Mouse (Mus musculus) intestine, embryonic 14.5 days (tissue): Measurements from ENCODE around the gene Frmd4b. TPM values are rescaled to one million over a fixed set of nuclear protein-coding genes. Genes with fewer than 3 reads are reported as not detected.

ENCODE experiments used
- ATAC-seq: fragments of 200-750 bp; cut with Nextera tagmentation; replicated peaks from 2 replicates; pipeline ENCODE4 v1.8.0; 2017; ENCODE audit warnings: low read depth, moderate number of reproducible peaks, moderate TSS enrichment, moderate library complexity; ENCODE audit not compliant: low FRiP score, low TSS enrichment
- DNase-seq: peaks from one replicate; pipeline ENCODE4 v3.0.0-alpha.2; 2018; ENCODE audit warnings: low spot score
- H3K27ac ChIP-seq: fragments of 300-500 bp; sonication (generic); 2 replicates; pipeline ENCODE4 v1.5.1; 2014; ENCODE audit warnings: low read depth, mild to moderate bottlenecking, control low read depth
- H3K27me3 ChIP-seq: fragments of 300-500 bp; sonication (generic); replicated peaks from 2 replicates; pipeline ENCODE4 v1.6.1; 2014; ENCODE audit warnings: low read length, control low read depth; ENCODE audit not compliant: control insufficient read depth, insufficient read depth
- H3K36me3 ChIP-seq: fragments of 300-500 bp; sonication (generic); 2 replicates; pipeline ENCODE4 v1.6.1; 2014; ENCODE audit warnings: low read length, control low read depth; ENCODE audit not compliant: control insufficient read depth, insufficient read depth
- H3K4me1 ChIP-seq: fragments of 300-500 bp; sonication (generic); replicated peaks from 2 replicates; pipeline ENCODE4 v1.6.1; 2014; ENCODE audit warnings: low read length, control low read depth, mixed read lengths; ENCODE audit not compliant: control insufficient read depth, insufficient read depth
- H3K4me2 ChIP-seq: fragments of 300-500 bp; sonication (generic); 2 replicates; pipeline ENCODE4 v1.6.1; 2014; ENCODE audit warnings: low read length
- H3K4me3 ChIP-seq: fragments of 300-500 bp; sonication (generic); 2 replicates; pipeline ENCODE4 v1.5.1; 2014; ENCODE audit warnings: low read depth, low read length, control low read depth, mixed read lengths
- H3K9ac ChIP-seq: fragments of 300-500 bp; sonication (generic); 2 replicates; pipeline ENCODE4 v1.6.1; 2014; ENCODE audit warnings: mild to moderate bottlenecking, low read length
- H3K9me3 ChIP-seq: fragments of 300-500 bp; sonication (generic); 2 replicates; pipeline ENCODE4 v1.6.1; 2016; ENCODE audit warnings: low read length, control low read depth; ENCODE audit not compliant: control insufficient read depth
- WGBS: fragments of 180-500 bp; shearing (Covaris S2); extraction: QIAGEN DNeasy Blood & Tissue Kit; methylation state at CpG from one replicate; pipeline ENCODE4 v1.1.7; 2014; 5-methylcytosine and 5-hydroxymethylcytosine counted together
- polyA plus RNA-seq: library from polyadenylated mRNA; unstranded; fragments of >200 nt; fragmentation: Nextera tagmentation; extraction: Ambion mirVana; gene quantifications from 2 replicates; pipeline ENCODE4 v1.2.1, GENCODE M21; 2014

Frmd4b gene
- polyA plus RNA-seq, 1 experiment from 2014 or later, result 17.1 TPM

DNA sequence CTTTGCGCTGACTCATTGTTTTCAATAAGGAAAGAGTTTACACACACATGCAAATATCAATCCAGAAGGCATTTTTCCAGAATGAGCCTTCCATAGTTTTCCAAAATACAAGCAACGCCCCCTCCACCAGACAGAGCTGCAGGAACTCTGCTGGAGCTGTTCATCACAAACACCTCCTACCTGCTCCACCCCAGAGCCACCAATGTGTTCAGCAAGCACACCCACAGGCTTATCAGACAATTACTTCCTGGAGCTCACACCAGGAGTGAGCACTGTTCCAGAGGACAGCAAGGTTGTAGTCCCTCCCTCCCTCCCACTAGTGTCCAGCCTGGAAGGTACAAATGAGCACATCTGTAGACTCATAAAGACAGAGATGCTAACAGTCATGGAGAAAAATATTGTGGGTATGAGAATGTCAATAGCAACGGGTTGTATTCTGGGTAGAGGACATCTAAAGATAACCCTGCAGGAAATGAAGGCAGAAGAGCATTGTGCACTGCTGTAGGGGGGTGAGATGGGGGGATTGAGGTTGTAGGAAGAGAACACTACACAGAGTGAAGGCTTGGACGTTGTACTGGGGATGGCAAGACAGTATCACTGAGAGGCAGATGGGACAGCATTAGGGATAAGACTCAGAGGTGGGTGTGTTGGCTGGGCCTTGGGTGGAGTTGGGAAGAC, 144.3 kb downstream of the Frmd4b start:
- ATAC-seq (no peak), DNase-seq (no peak)
- Histone ChIP-seq H3K4me1 (no peaks in the 10 kb centered on the region), H3K9ac (no peak overlapping the region), H3K36me3 (no peaks in the 10 kb centered on the region), H3K27ac (no peak overlapping the region), H3K4me3 (no peak overlapping the region), H3K27me3 (no peaks in the 10 kb centered on the region), H3K9me3 (peaks cover under 1% of the 10 kb centered on the region; the same call in 1 of the 2 replicates), H3K4me2 (no peak overlapping the region)
- 78% methylated on average over 4 of the region's 4 CpGs for WGBS

DNA sequence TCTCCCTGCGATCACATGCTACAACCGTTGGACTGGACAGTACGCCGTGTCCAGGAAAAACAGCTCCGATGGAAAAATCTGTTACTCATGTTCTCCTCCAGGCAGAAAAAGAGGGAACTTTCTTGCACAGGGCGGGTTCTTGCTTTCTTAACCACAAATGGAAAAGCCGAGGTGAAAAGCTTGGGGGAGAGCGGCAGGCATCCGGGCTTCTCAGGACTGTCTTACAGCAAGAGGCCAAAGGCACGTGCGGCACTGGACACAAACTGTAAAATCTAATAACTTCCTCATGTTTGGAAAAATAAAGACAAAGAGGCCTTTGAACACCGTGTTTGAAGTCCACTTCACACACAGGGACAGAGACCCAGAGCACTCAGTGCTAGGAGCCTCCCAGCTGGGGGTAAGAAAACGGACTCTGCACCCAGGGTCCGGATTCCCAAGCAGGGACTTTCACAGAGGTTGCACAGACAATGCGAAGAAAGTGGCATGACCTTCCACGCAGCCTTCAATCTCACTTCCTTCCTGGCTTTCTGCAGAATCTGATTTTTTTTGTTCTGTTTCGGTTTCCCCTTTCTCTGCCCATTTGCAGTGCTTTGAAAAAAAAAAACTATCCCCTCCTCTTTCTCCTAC, 153.3 kb downstream of the Frmd4b start:
- DNase-seq (no peak), ATAC-seq (no peak)
- H3K4me3 ChIP-seq, result no peak overlapping the region
- H3K27me3 ChIP-seq, result no peaks in the 10 kb centered on the region
- 55% methylated on average over 17 of the region's 17 CpGs for WGBS
- H3K4me2 ChIP-seq, result no peak overlapping the region
- H3K4me1 ChIP-seq, result peaks cover 8% of the 10 kb centered on the region; the same call in 1 of the 2 replicates
- H3K27ac ChIP-seq, result peak overlapping the region; percentile 57; the same call in 1 of the 2 replicates
- no peak overlapping the region for H3K9ac ChIP-seq
- peaks cover 2% of the 10 kb centered on the region; the same call in 1 of the 2 replicates for H3K9me3 ChIP-seq
- no peaks in the 10 kb centered on the region for H3K36me3 ChIP-seq

GRCm38 (mm10) chr6:97462421-97462820, 154.9 kb downstream of the Frmd4b start:
- ATAC-seq (no peak), DNase-seq (no peak)
- Histone ChIP-seq H3K27ac (no peak overlapping the region), H3K27me3 (no peaks in the 10 kb centered on the region), H3K4me1 (peaks cover 10% of the 10 kb centered on the region; the same call in 1 of the 2 replicates), H3K4me3 (no peak overlapping the region), H3K9me3 (no peaks in the 10 kb centered on the region), H3K9ac (no peak overlapping the region), H3K36me3 (no peaks in the 10 kb centered on the region), H3K4me2 (no peak overlapping the region)

- Histone ChIP-seq H3K27me3 (no peaks in the 10 kb centered on the region), H3K27ac (peak overlapping the region; percentile 33; the same call in 1 of the 2 replicates), H3K4me1 (peaks cover 9% of the 10 kb centered on the region; the same call in 1 of the 2 replicates), H3K4me3 (no peak overlapping the region), H3K4me2 (no peak overlapping the region), H3K9ac (no peak overlapping the region), H3K9me3 (no peaks in the 10 kb centered on the region), H3K36me3 (no peaks in the 10 kb centered on the region)
- DNase-seq (no peak), ATAC-seq (no peak)
- WGBS, result 74% methylated on average over 7 of the region's 7 CpGs
These were observed 158.2 kb downstream of the Frmd4b start for GRCm38 (mm10) chr6:97459112-97459511.

DNA sequence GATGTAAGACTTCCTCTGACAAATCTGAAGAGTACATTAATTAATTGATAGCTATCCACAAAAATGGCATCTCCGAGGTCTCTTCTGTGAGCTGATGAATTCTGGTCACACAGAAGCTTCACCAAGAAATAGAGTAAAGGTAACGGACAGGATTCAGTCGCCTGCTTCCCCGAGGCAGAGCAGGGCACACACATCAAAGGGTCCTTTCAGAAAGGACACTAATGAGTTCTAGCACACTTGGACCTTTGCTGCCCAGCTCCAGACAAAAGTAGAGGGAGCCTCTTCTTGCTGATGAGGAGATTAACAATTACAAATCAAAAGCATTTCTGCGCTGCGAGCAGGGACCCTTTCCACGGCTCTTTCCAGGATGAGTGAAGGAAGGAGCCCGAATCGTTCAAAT, 159.0 kb downstream of the Frmd4b start:
- Histone ChIP-seq H3K4me3 (0 out of 2 replicates have a peak overlapping the region, but pooled peaks have one; percentile 6), H3K27me3 (no peaks in the 10 kb centered on the region), H3K9ac (no peak overlapping the region), H3K27ac (peak overlapping the region; percentile 33; the same call in 1 of the 2 replicates), H3K4me1 (0 out of 2 replicates have a peak, but pooled peaks cover 2% of the 10 kb centered on the region), H3K4me2 (no peak overlapping the region), H3K36me3 (no peaks in the 10 kb centered on the region), H3K9me3 (no peaks in the 10 kb centered on the region)
- no peak for DNase-seq
- 67% methylated on average over 9 of the region's 9 CpGs for WGBS
- no peak for ATAC-seq

DNA sequence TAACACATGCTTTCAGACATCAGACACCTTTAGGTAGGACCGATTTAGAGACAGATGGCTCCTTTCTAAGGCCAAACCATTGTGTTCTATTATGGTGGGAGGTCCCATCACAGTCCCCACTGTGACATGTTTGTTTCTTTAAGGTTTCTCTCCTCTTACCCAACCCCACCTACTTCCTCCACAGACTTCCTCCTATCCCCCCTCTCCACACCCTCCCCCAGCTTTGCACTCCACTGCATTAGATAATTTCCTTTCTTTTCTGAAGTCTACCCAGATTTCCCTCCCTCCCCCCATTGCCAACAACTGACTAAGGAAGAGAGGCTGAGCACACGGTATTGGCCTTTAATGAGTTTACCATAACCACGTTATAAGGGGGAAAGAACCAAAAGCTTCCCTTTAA, 159.4 kb downstream of the Frmd4b start:
- no peak overlapping the region for H3K4me2 ChIP-seq
- no peak overlapping the region for H3K9ac ChIP-seq
- 27% methylated on average over 3 of the region's 3 CpGs for WGBS

GRCm38 (mm10) chr6:97457210-97457609, 160.1 kb downstream of the Frmd4b start:
- H3K4me1 ChIP-seq, result 0 out of 2 replicates have a peak, but pooled peaks cover 2% of the 10 kb centered on the region
- no peak overlapping the region for H3K27ac ChIP-seq
- H3K27me3 ChIP-seq, result no peaks in the 10 kb centered on the region
- no peaks in the 10 kb centered on the region for H3K36me3 ChIP-seq
- H3K9ac ChIP-seq, result no peak overlapping the region
- ATAC-seq (no peak), DNase-seq (no peak)
- no peak overlapping the region for H3K4me3 ChIP-seq
- H3K9me3 ChIP-seq, result no peaks in the 10 kb centered on the region
- no peak overlapping the region; the same call in 1 of the 2 replicates for H3K4me2 ChIP-seq
- WGBS, result 29% methylated on average over 2 of the region's 2 CpGs

More for the DNA sequence above, 159.4 kb downstream of the Frmd4b start:
- DNase-seq (no peak), ATAC-seq (no peak)
- 0 out of 2 replicates have a peak, but pooled peaks cover 2% of the 10 kb centered on the region for H3K4me1 ChIP-seq
- no peaks in the 10 kb centered on the region for H3K27me3 ChIP-seq
- H3K36me3 ChIP-seq, result no peaks in the 10 kb centered on the region
- H3K9me3 ChIP-seq, result no peaks in the 10 kb centered on the region
- H3K27ac ChIP-seq, result peak overlapping the region; percentile 33; the same call in 1 of the 2 replicates
- no peak overlapping the region for H3K4me3 ChIP-seq

GRCm38 (mm10) chr6:97452223-97452622, 165.1 kb downstream of the Frmd4b start:
- WGBS, result 87% methylated on average over 5 of the region's 5 CpGs

More at GRCm38 (mm10) chr6:97452223-97452622, 165.1 kb downstream of the Frmd4b start:
- H3K4me2 ChIP-seq, result no peak overlapping the region
- no peak overlapping the region for H3K4me3 ChIP-seq
- no peaks in the 10 kb centered on the region for H3K9me3 ChIP-seq
- H3K9ac ChIP-seq, result no peak overlapping the region
- no peak for DNase-seq
- no peaks in the 10 kb centered on the region for H3K27me3 ChIP-seq
- no peak overlapping the region for H3K27ac ChIP-seq
- H3K4me1 ChIP-seq, result no peaks in the 10 kb centered on the region
- ATAC-seq, result no peak
- H3K36me3 ChIP-seq, result no peaks in the 10 kb centered on the region
